Mouse (Mus musculus) liver, embryonic 13.5 days (tissue): ENCODE results near the gene Podxl2. TPM values are rescaled to one million over a fixed set of nuclear protein-coding genes. Genes with fewer than 3 reads are reported as not detected.
A peak's percentile ranks its signal among the peaks of the same experiment; 100 is the strongest.

Source experiments
- ATAC-seq: fragments of 200-750 bp; cut with Nextera tagmentation; 2 replicates; pipeline ENCODE4 v1.8.0; 2017; ENCODE audit warnings: low read depth, mild to moderate bottlenecking, moderate number of reproducible peaks, moderate library complexity
- DNase-seq: peaks from one replicate; pipeline ENCODE4 v3.0.0; 2022
- H3K27ac ChIP-seq: fragments of 300-500 bp; sonication (generic); 2 replicates; pipeline ENCODE4 v1.5.1; 2015; ENCODE audit warnings: moderate library complexity, mild to moderate bottlenecking, inconsistent platforms
- H3K27me3 ChIP-seq: fragments of 300-500 bp; sonication (generic); 2 replicates; pipeline ENCODE4 v1.6.1; 2015; ENCODE audit warnings: mild to moderate bottlenecking, inconsistent platforms
- H3K36me3 ChIP-seq: fragments of 300-500 bp; sonication (generic); 2 replicates; pipeline ENCODE4 v1.6.1; 2015; ENCODE audit warnings: mild to moderate bottlenecking, inconsistent platforms
- H3K4me1 ChIP-seq: fragments of 300-500 bp; sonication (generic); replicated peaks from 2 replicates; pipeline ENCODE4 v1.6.1; 2015; ENCODE audit warnings: inconsistent platforms
- H3K4me2 ChIP-seq: fragments of 300-500 bp; sonication (generic); 2 replicates; pipeline ENCODE4 v1.6.1; 2015; ENCODE audit warnings: inconsistent platforms, mild to moderate bottlenecking, moderate library complexity
- H3K4me3 ChIP-seq: fragments of 300-500 bp; sonication (generic); replicated peaks from 2 replicates; pipeline ENCODE4 v1.5.1; 2015; ENCODE audit warnings: mild to moderate bottlenecking, inconsistent platforms
- H3K9ac ChIP-seq: fragments of 300-500 bp; sonication (generic); 2 replicates; pipeline ENCODE4 v1.6.1; 2015; ENCODE audit warnings: mild to moderate bottlenecking, inconsistent platforms
- H3K9me3 ChIP-seq: fragments of 300-500 bp; sonication (generic); replicated peaks from 2 replicates; pipeline ENCODE4 v1.6.1; 2016; ENCODE audit warnings: inconsistent platforms
- WGBS: fragments of 180-500 bp; shearing (Covaris S2); methylation state at CpG from one replicate; pipeline ENCODE4 v1.1.7; 2015; ENCODE audit not compliant: insufficient replicate concordance; 5-methylcytosine and 5-hydroxymethylcytosine counted together
- polyA plus RNA-seq: library from polyadenylated mRNA; unstranded; fragments of >200 nt; fragmentation: Nextera tagmentation; extraction: Ambion mirVana; gene quantifications from 2 replicates; pipeline ENCODE4 v1.2.1, GENCODE M21; 2015

Gene Podxl2
- polyA plus RNA-seq, 1 experiment from 2014 or later: 2.3 TPM

DNA sequence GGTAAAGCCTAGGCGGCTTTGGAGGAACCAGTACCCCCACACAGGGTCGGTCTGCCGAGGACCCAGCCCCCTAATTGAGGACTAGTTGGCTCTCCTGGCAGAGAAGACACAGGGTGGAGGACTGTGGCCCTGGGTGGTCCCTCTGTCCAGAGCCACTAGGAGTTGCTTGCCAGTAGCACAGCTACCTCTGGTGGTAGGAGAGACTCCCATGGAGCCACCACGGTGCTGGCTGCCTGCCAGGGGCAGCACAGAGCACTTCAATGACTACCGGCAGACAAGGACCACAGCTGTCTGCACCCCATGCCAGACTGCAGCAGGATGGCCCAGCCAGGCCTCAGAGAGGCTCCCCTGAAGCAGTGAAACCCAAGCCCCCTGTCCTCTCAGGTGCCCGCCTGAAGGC, 48.3 kb downstream of the Podxl2 start:
- Histone ChIP-seq H3K4me3 (no peak overlapping the region), H3K27me3 (no peaks in the 10 kb centered on the region), H3K9me3 (no peaks in the 10 kb centered on the region), H3K36me3 (peaks cover 66% of the 10 kb centered on the region), H3K27ac (no peak overlapping the region), H3K9ac (no peak overlapping the region), H3K4me2 (no peak overlapping the region), H3K4me1 (peaks cover 27% of the 10 kb centered on the region)
- WGBS: 42% methylated on average over 6 of the region's 6 CpGs
- ATAC-seq (peak; percentile 35; the same call in 1 of the 2 replicates), DNase-seq (no peak)

- peaks cover 27% of the 10 kb centered on the region for H3K4me1 ChIP-seq
- H3K27ac ChIP-seq: no peak overlapping the region
- no peaks in the 10 kb centered on the region for H3K9me3 ChIP-seq
- H3K36me3 ChIP-seq: peaks cover 69% of the 10 kb centered on the region
- no peaks in the 10 kb centered on the region for H3K27me3 ChIP-seq
- DNase-seq: no peak
- no peak overlapping the region for H3K4me3 ChIP-seq
- 36% methylated on average over 3 of the region's 3 CpGs for WGBS
- ATAC-seq: no peak
- no peak overlapping the region for H3K4me2 ChIP-seq
- H3K9ac ChIP-seq: no peak overlapping the region
Measured at GRCm38 (mm10) chr6:88826088-88826487, 48.8 kb downstream of the Podxl2 start.

DNA sequence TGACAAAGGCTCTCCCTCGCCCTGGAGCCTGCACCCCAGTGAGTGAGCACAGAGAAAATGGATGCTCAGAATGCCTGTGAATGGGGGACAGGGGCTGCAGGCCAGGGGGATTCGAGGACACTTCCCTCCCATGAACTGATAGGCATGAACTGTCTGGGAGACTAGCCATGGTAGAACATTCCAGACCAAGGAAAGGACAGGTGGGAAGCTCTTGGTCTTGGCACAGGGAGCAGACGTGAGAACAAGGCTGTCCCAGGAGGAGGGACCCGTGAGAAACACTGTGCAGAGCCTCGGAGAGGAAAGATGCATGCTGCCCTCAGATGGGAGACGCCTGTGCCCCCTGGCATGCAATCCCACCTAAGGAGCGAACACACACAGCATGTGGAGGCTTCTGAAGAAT, 50.7 kb downstream of the Podxl2 start:
- 70% methylated on average over 7 of the region's 7 CpGs for WGBS
- no peaks in the 10 kb centered on the region for H3K27me3 ChIP-seq
- no peak overlapping the region for H3K4me2 ChIP-seq
- H3K36me3 ChIP-seq: peaks cover 83% of the 10 kb centered on the region
- H3K4me1 ChIP-seq: peaks cover 33% of the 10 kb centered on the region
- H3K9ac ChIP-seq: no peak overlapping the region
- H3K27ac ChIP-seq: no peak overlapping the region
- ATAC-seq (no peak), DNase-seq (no peak)
- no peaks in the 10 kb centered on the region for H3K9me3 ChIP-seq
- H3K4me3 ChIP-seq: no peak overlapping the region

DNA sequence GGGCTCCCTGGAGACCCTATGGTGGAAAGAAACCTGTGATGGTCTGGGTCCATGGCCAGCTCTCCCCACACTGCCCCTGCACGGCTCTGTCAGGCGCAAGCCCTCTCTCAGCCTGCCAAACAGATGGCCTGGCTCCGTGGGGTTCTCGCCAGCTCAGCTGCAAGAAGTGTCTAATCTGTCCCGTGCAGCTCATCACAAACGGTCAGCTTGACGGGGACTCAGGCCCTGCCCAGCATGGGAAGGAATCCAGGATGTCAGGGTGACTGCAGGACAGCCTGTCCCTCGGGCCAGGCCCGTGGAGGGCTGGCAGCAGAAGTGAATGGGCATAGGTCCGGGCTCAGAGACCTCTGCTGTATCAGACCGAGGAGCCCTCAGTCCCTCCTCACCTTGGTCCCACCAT, 52.9 kb downstream of the Podxl2 start:
- Histone ChIP-seq H3K4me2 (no peak overlapping the region), H3K36me3 (peaks cover 90% of the 10 kb centered on the region), H3K4me1 (peaks cover 20% of the 10 kb centered on the region), H3K9ac (no peak overlapping the region), H3K9me3 (no peaks in the 10 kb centered on the region), H3K27ac (no peak overlapping the region), H3K27me3 (no peaks in the 10 kb centered on the region), H3K4me3 (no peak overlapping the region)
- 76% methylated on average over 11 of the region's 11 CpGs for WGBS
- ATAC-seq (no peak), DNase-seq (no peak)

DNA sequence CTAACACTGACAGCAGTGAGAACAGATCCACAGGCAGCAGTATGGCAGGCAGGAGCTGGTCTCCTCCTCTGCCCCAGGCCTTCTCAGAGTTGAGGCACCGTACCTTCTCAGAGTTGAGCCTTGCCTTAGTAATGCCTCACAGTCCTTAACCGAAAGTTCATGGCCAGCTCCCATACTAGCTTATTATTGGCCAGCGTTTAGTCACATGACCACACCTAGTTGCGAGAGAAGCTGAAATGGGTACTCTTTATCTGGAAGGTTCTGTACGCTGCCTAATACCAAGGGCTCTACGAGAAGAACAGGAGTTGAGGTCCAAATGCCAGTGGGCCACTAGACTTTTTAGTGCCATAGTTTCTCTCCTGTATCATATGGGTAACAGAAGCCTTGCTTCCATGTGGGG, 53.5 kb downstream of the Podxl2 start:
- Histone ChIP-seq H3K4me1 (peaks cover 14% of the 10 kb centered on the region), H3K27ac (no peak overlapping the region), H3K36me3 (peaks cover 86% of the 10 kb centered on the region), H3K4me2 (no peak overlapping the region), H3K9me3 (no peaks in the 10 kb centered on the region), H3K4me3 (no peak overlapping the region), H3K27me3 (no peaks in the 10 kb centered on the region), H3K9ac (no peak overlapping the region)
- ATAC-seq: no peak
- WGBS: 88% methylated on average over 6 of the region's 6 CpGs
- DNase-seq: no peak

DNA sequence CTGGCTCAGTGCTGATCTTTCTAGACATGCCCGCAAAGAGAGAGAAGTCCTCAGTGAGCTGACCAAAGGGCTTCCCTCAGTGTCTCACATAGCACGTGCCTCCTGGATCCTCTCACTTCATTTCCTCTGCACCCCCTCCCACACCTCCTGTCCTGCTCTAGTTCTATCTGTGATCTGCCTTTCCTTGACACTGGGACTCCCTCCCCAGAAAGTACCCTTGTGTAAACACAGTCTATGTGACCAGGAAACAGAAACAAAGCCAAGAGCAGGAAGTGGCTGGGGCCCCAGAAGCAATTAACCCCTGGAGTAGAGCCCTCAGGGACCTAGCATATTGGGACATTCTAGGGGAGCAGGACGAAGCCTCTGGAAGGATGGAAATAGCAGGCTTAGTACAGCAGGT, 54.0 kb downstream of the Podxl2 start:
- no peak overlapping the region for H3K4me2 ChIP-seq
- no peak overlapping the region for H3K9ac ChIP-seq
- no peak overlapping the region; the same call in 1 of the 2 replicates for H3K27ac ChIP-seq
- WGBS: 35% methylated on average over 3 of the region's 3 CpGs
- no peak for ATAC-seq
- no peak for DNase-seq
- H3K27me3 ChIP-seq: no peaks in the 10 kb centered on the region
- peaks cover 81% of the 10 kb centered on the region for H3K36me3 ChIP-seq
- peaks cover 10% of the 10 kb centered on the region; the same call in 1 of the 2 replicates for H3K4me1 ChIP-seq
- H3K9me3 ChIP-seq: no peaks in the 10 kb centered on the region
- H3K4me3 ChIP-seq: no peak overlapping the region

- Histone ChIP-seq H3K36me3 (peaks cover 71% of the 10 kb centered on the region), H3K27me3 (no peaks in the 10 kb centered on the region; the same call in 1 of the 2 replicates), H3K4me3 (no peak overlapping the region), H3K9me3 (no peaks in the 10 kb centered on the region), H3K4me2 (no peak overlapping the region), H3K9ac (no peak overlapping the region), H3K27ac (no peak overlapping the region), H3K4me1 (peaks cover 22% of the 10 kb centered on the region)
- ATAC-seq: no peak
- WGBS: 81% methylated on average over 3 of the region's 3 CpGs
- no peak for DNase-seq
Measured at GRCm38 (mm10) chr6:88816913-88817312, 57.9 kb downstream of the Podxl2 start.

- Histone ChIP-seq H3K27me3 (no peaks in the 10 kb centered on the region; the same call in 1 of the 2 replicates), H3K4me3 (no peak overlapping the region), H3K36me3 (peaks cover 68% of the 10 kb centered on the region), H3K9me3 (no peaks in the 10 kb centered on the region), H3K4me1 (peaks cover 18% of the 10 kb centered on the region), H3K9ac (no peak overlapping the region), H3K4me2 (no peak overlapping the region), H3K27ac (no peak overlapping the region)
- 76% methylated on average over 3 of the region's 3 CpGs for WGBS
- no peak for DNase-seq
- no peak for ATAC-seq
Measured at GRCm38 (mm10) chr6:88815489-88815888, 59.4 kb downstream of the Podxl2 start.

GRCm38 (mm10) chr6:88815036-88815435, 59.8 kb downstream of the Podxl2 start:
- peaks cover 73% of the 10 kb centered on the region for H3K36me3 ChIP-seq
- WGBS: 83% methylated on average over 3 of the region's 3 CpGs

DNA sequence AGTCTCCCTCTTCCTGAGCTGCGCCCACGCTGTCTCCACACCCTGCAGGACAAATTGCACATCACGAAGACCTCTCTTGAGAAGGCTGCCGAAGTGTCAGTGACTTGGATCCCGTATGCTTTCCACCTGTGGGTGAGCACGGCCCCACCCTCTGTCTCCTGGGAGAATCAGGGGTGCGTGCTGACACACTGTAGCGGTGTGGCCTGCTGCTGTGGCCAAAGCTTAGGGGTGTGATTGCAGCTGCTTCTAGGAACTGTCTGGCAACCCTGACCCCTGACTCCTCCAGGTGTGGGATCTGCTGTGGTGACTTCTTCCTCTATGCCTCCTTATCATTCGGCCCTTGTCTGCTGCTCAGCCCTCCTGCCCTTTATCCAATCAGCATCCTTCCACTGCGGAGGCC, 61.0 kb downstream of the Podxl2 start:
- no peak overlapping the region for H3K9ac ChIP-seq
- no peak overlapping the region for H3K27ac ChIP-seq
- 70% methylated on average over 10 of the region's 10 CpGs for WGBS
- H3K9me3 ChIP-seq: no peaks in the 10 kb centered on the region
- H3K4me2 ChIP-seq: no peak overlapping the region
- peaks cover 30% of the 10 kb centered on the region for H3K4me1 ChIP-seq
- H3K27me3 ChIP-seq: no peaks in the 10 kb centered on the region; the same call in 1 of the 2 replicates
- no peak for ATAC-seq
- no peak for DNase-seq
- H3K4me3 ChIP-seq: no peak overlapping the region
- peaks cover 73% of the 10 kb centered on the region for H3K36me3 ChIP-seq

More at GRCm38 (mm10) chr6:88815036-88815435, 59.8 kb downstream of the Podxl2 start:
- no peak overlapping the region for H3K9ac ChIP-seq
- H3K4me3 ChIP-seq: no peak overlapping the region
- no peaks in the 10 kb centered on the region; the same call in 1 of the 2 replicates for H3K27me3 ChIP-seq
- no peaks in the 10 kb centered on the region for H3K9me3 ChIP-seq
- H3K27ac ChIP-seq: no peak overlapping the region
- ATAC-seq: no peak
- H3K4me1 ChIP-seq: peaks cover 19% of the 10 kb centered on the region
- no peak for DNase-seq
- no peak overlapping the region for H3K4me2 ChIP-seq

- Histone ChIP-seq H3K4me2 (no peak overlapping the region), H3K9ac (no peak overlapping the region), H3K36me3 (peaks cover 72% of the 10 kb centered on the region), H3K9me3 (no peaks in the 10 kb centered on the region), H3K27me3 (no peaks in the 10 kb centered on the region; the same call in 1 of the 2 replicates), H3K4me3 (no peak overlapping the region), H3K4me1 (peaks cover 31% of the 10 kb centered on the region), H3K27ac (0 out of 2 replicates have a peak overlapping the region, but pooled peaks have one; percentile 32)
- WGBS: 46% methylated on average over 3 of the region's 3 CpGs
- ATAC-seq: no peak
- no peak for DNase-seq
Measured at GRCm38 (mm10) chr6:88812886-88813285, 62.0 kb downstream of the Podxl2 start.

GRCm38 (mm10) chr6:88811880-88812400, 62.9 kb downstream of the Podxl2 start:
- Histone ChIP-seq H3K27me3 (no peaks in the 10 kb centered on the region; the same call in 1 of the 2 replicates), H3K4me3 (no peak overlapping the region), H3K36me3 (peaks cover 69% of the 10 kb centered on the region), H3K9me3 (no peaks in the 10 kb centered on the region), H3K4me1 (peaks cover 40% of the 10 kb centered on the region), H3K4me2 (no peak overlapping the region), H3K9ac (no peak overlapping the region), H3K27ac (peak overlapping the region; percentile 32; the same call in 1 of the 2 replicates)
- WGBS: 41% methylated on average over 7 of the region's 7 CpGs
- ATAC-seq: no peak
- DNase-seq: no peak
